Mouse (Mus musculus) CH12.LX (cell line): ENCODE measurements at regions not wholly inside any gene's neighbourhood (a gene's known extent, or its start where the extent isn't known, plus 50 kb on each side); places are given as distances from the start of the nearest gene placed in this dataset.

Source experiments
- DNase-seq: peaks from one replicate; pipeline ENCODE4 v3.0.0-alpha.2; 2013; ENCODE audit errors: extremely low read depth
- H3K27ac ChIP-seq: 2 replicates; pipeline ENCODE4 v1.5.1; 2012; ENCODE audit warnings: low read depth, mild to moderate bottlenecking, control low read depth, moderate library complexity; ENCODE audit not compliant: insufficient read depth
- H3K27me3 ChIP-seq: replicated peaks from 2 replicates; pipeline ENCODE3; 2012; ENCODE audit warnings: inconsistent platforms
- H3K36me3 ChIP-seq, 2 experiments: replicated peaks in 1 of 2; 2 replicates each; pipeline versions ENCODE3 to v1.6.1; 2012; ENCODE audit warnings: inconsistent platforms in 1 of 2, low read length in 1 of 2, mild to moderate bottlenecking in 1 of 2, mixed read lengths in 1 of 2, moderate library complexity in 1 of 2; ENCODE audit not compliant: control insufficient read depth in 1 of 2, insufficient read depth in 1 of 2
- H3K4me1 ChIP-seq, 2 experiments: 2 replicates each; pipeline ENCODE4 v1.6.1; 2012; ENCODE audit warnings: inconsistent platforms in 1 of 2, moderate library complexity in 1 of 2; ENCODE audit not compliant: insufficient read depth in 2 of 2, control insufficient read depth in 1 of 2
- H3K4me2 ChIP-seq: 2 replicates; pipeline ENCODE4 v1.6.1; 2012; ENCODE audit warnings: low read depth, mild to moderate bottlenecking, control low read depth; ENCODE audit not compliant: poor library complexity, insufficient read depth, severe bottlenecking
- H3K4me3 ChIP-seq, 3 experiments: fragments of 150-350 bp in 1 of 3; sonication (generic) in 1 of 3; replicated peaks in 1 of 3; 2 replicates each; pipeline versions ENCODE3 to v1.5.1; 2011 to 2012; ENCODE audit warnings: low read depth in 2 of 3, low read length in 2 of 3, mild to moderate bottlenecking in 2 of 3, moderate library complexity in 2 of 3, control low read depth in 1 of 3, improper control_type of control experiment in 1 of 3, inconsistent platforms in 1 of 3, mixed read lengths in 1 of 3; ENCODE audit not compliant: poor library complexity in 1 of 3
- H3K79me2 ChIP-seq: replicated peaks from 2 replicates; pipeline ENCODE4 v1.6.1; 2012; ENCODE audit warnings: mild to moderate bottlenecking, moderate library complexity; ENCODE audit not compliant: control insufficient read depth, poor library complexity, insufficient read depth, severe bottlenecking; ENCODE audit errors: extremely low read depth
- H3K9ac ChIP-seq: 2 replicates; pipeline ENCODE4 v1.6.1; 2012; ENCODE audit warnings: low read depth, mild to moderate bottlenecking, control low read depth, moderate library complexity; ENCODE audit not compliant: insufficient read depth
- H3K9me3 ChIP-seq: replicated peaks from 2 replicates; pipeline ENCODE3; 2012; ENCODE audit warnings: low read length, inconsistent platforms, mixed read lengths
- BHLHE40 ChIP-seq: IDR thresholded peaks from 2 replicates; pipeline ENCODE4 v1.6.1; 2011; ENCODE audit warnings: mild to moderate bottlenecking, low read depth, low read length, improper control_type of control experiment
- CHD1 ChIP-seq: IDR thresholded peaks from 2 replicates; pipeline ENCODE4 v1.6.1; 2012; ENCODE audit warnings: low read depth, low read length, improper control_type of control experiment, inconsistent platforms
- CHD2 ChIP-seq: IDR thresholded peaks from 2 replicates; pipeline ENCODE4 v1.6.1; 2011; ENCODE audit warnings: low read length, improper control_type of control experiment
- E2F4 ChIP-seq: IDR thresholded peaks from 2 replicates; pipeline ENCODE4 v1.6.1; 2011; ENCODE audit warnings: low read depth, low read length, improper control_type of control experiment; ENCODE audit not compliant: insufficient replicate concordance
- ELF1 ChIP-seq: IDR thresholded peaks from 2 replicates; pipeline ENCODE4 v1.6.1; 2014; ENCODE audit warnings: low read depth, mild to moderate bottlenecking, inconsistent platforms, low read length, improper control_type of control experiment
- EP300 ChIP-seq: IDR thresholded peaks from 2 replicates; pipeline ENCODE4 v1.6.1; 2011; ENCODE audit warnings: low read length, improper control_type of control experiment
- GABPA ChIP-seq: IDR thresholded peaks from 2 replicates; pipeline ENCODE4 v1.6.1; 2012; ENCODE audit warnings: low read depth, low read length, improper control_type of control experiment, inconsistent platforms; ENCODE audit not compliant: insufficient replicate concordance
- IRF4 ChIP-seq: IDR thresholded peaks from 2 replicates; pipeline ENCODE4 v1.6.1; 2014; ENCODE audit warnings: low read depth, mild to moderate bottlenecking, inconsistent platforms, low read length, improper control_type of control experiment
- KAT2A ChIP-seq: IDR thresholded peaks from 2 replicates; pipeline ENCODE4 v1.6.1; 2012; ENCODE audit warnings: low read length, improper control_type of control experiment, inconsistent platforms; ENCODE audit not compliant: insufficient replicate concordance
- MAFK ChIP-seq: IDR thresholded peaks from 2 replicates; pipeline ENCODE4 v1.6.1; 2011; ENCODE audit warnings: low read length, improper control_type of control experiment; ENCODE audit not compliant: insufficient replicate concordance
- MAX ChIP-seq: IDR thresholded peaks from 2 replicates; pipeline ENCODE4 v1.6.1; 2011; ENCODE audit warnings: low read length, improper control_type of control experiment
- NELFE ChIP-seq: IDR thresholded peaks from 2 replicates; pipeline ENCODE4 v1.6.1; 2011; ENCODE audit warnings: low read depth, low read length, improper control_type of control experiment
- PAX5 ChIP-seq: IDR thresholded peaks from 2 replicates; pipeline ENCODE4 v1.6.1; 2012; ENCODE audit warnings: low read length, inconsistent platforms, mixed read lengths
- POLR2A ChIP-seq: IDR thresholded peaks from 2 replicates; pipeline ENCODE4 v1.6.1; 2011; ENCODE audit warnings: low read depth, mild to moderate bottlenecking, improper control_type of control experiment, low read length
- POLR2AphosphoS2 ChIP-seq: IDR thresholded peaks from 2 replicates; pipeline ENCODE4 v1.6.1; 2011; ENCODE audit warnings: low read depth, low read length, improper control_type of control experiment
- RAD21 ChIP-seq: IDR thresholded peaks from 2 replicates; pipeline ENCODE4 v1.6.1; 2011; ENCODE audit warnings: low read depth, mild to moderate bottlenecking, low read length, improper control_type of control experiment, moderate library complexity
- RCOR1 ChIP-seq: conservative IDR thresholded peaks from 2 replicates; pipeline ENCODE4 v1.6.1; 2012; ENCODE audit warnings: low read depth, mild to moderate bottlenecking, inconsistent platforms, low read length, improper control_type of control experiment
- SMC3 ChIP-seq: IDR thresholded peaks from 2 replicates; pipeline ENCODE4 v1.6.1; 2011; ENCODE audit warnings: low read depth, low read length, improper control_type of control experiment
- TBP ChIP-seq: conservative IDR thresholded peaks from 2 replicates; pipeline ENCODE4 v1.6.1; 2011; ENCODE audit warnings: low read depth, low read length, improper control_type of control experiment
- TCF12 ChIP-seq: IDR thresholded peaks from 2 replicates; pipeline ENCODE4 v1.6.1; 2014; ENCODE audit warnings: low read depth, mild to moderate bottlenecking, inconsistent platforms, low read length, improper control_type of control experiment
- USF1 ChIP-seq: IDR thresholded peaks from 2 replicates; pipeline ENCODE4 v1.6.1; 2014; ENCODE audit warnings: low read depth, mild to moderate bottlenecking, inconsistent platforms, low read length, improper control_type of control experiment
- ZKSCAN1 ChIP-seq: IDR thresholded peaks from 2 replicates; pipeline ENCODE4 v1.6.1; 2012; ENCODE audit warnings: low read depth, inconsistent platforms, low read length, improper control_type of control experiment, borderline replicate concordance
- ZNF384 ChIP-seq: IDR thresholded peaks from 2 replicates; pipeline ENCODE4 v1.6.1; 2012; ENCODE audit warnings: low read depth, low read length, improper control_type of control experiment, inconsistent platforms
- dilution Hi-C: fragments of 300-500 bp; cut with MboI; formaldehyde crosslinking; loops from 2 replicates; pipeline ENCODE4 v1.14.3; 2020; ENCODE audit warnings: low sequenced_read_pairs; ENCODE audit not compliant: extremely low pct_unique_long_range_greater_than_20kb, extremely low pct_ligation_motif_present
- in situ Hi-C: fragments of 300-500 bp; cut with MboI; formaldehyde crosslinking; loops from 3 replicates; pipeline ENCODE4 v1.14.3; 2019; ENCODE audit warnings: low sequenced_read_pairs, low pct_ligation_motif_present, low pct_unique_long_range_greater_than_20kb, mixed read lengths

- Histone ChIP-seq H3K79me2 (no peaks in the 10 kb centered on the region), H3K27me3 (no peaks in the 10 kb centered on the region), H3K4me3 (no peak overlapping the region), H3K4me2 (no peak overlapping the region), H3K9me3 (no peaks in the 10 kb centered on the region), H3K9ac (no peak overlapping the region), H3K4me1 (peaks cover 0 to 6% of the 10 kb centered on the region in 2 experiments; a peak in 1 of 4 replicates), H3K36me3 (no peaks in the 10 kb centered on the region), H3K27ac (no peak overlapping the region)
- dilution Hi-C loops: no loop called here
- in situ Hi-C loops: no loop called here
- TF ChIP-seq MAX (no peak), ELF1 (no peak), RCOR1 (no peak), BHLHE40 (no peak), TBP (no peak), KAT2A (no peak), MAFK (no peak), USF1 (no peak), PAX5 (no peak), IRF4 (no peak), TCF12 (no peak), CHD2 (no peak), POLR2A (no peak), EP300 (no peak), GABPA (no peak), CHD1 (no peak), ZKSCAN1 (no peak), POLR2AphosphoS2 (no peak), ZNF384 (no peak), RAD21 (no peak)
- DNase-seq: no peak
Measured at GRCm38 (mm10) chr3:101194319-101194718, 84.2 kb upstream of the Ptgfrn start.

GRCm38 (mm10) chr3:101191298-101191986, 81.4 kb upstream of the Ptgfrn start:
- in situ Hi-C loops: no loop called here
- H3K36me3 ChIP-seq: no peaks in the 10 kb centered on the region
- dilution Hi-C loops: no loop called here
- H3K4me1 ChIP-seq: peaks cover 0 to 6% of the 10 kb centered on the region in 2 experiments; a peak in 1 of 4 replicates
- DNase-seq: no peak
- H3K79me2 ChIP-seq: no peaks in the 10 kb centered on the region
- no peak overlapping the region for H3K4me2 ChIP-seq
- H3K27ac ChIP-seq: no peak overlapping the region
- H3K27me3 ChIP-seq: no peaks in the 10 kb centered on the region
- no peak overlapping the region for H3K9ac ChIP-seq
- no peak overlapping the region for H3K4me3 ChIP-seq
- no peaks in the 10 kb centered on the region for H3K9me3 ChIP-seq
- TF ChIP-seq POLR2AphosphoS2 (no peak), EP300 (no peak), E2F4 (no peak), TCF12 (no peak), SMC3 (no peak), KAT2A (no peak), BHLHE40 (no peak), NELFE (no peak)
- TF ChIP-seq, all 38 proteins: peak for 0
